Mouse (Mus musculus) bone marrow macrophage, adult 2 months (primary cell): ENCODE measurements around the gene Adgrg2.

Experiments used
- CTCF ChIP-seq: IDR thresholded peaks from 2 replicates; pipeline ENCODE4 v1.5.1; 2012; ENCODE audit warnings: low read depth, mild to moderate bottlenecking, low read length, moderate library complexity
- POLR2A ChIP-seq: IDR thresholded peaks from 2 replicates; pipeline ENCODE4 v1.6.1; 2012; ENCODE audit warnings: mild to moderate bottlenecking, low read depth, low read length, borderline replicate concordance

DNA sequence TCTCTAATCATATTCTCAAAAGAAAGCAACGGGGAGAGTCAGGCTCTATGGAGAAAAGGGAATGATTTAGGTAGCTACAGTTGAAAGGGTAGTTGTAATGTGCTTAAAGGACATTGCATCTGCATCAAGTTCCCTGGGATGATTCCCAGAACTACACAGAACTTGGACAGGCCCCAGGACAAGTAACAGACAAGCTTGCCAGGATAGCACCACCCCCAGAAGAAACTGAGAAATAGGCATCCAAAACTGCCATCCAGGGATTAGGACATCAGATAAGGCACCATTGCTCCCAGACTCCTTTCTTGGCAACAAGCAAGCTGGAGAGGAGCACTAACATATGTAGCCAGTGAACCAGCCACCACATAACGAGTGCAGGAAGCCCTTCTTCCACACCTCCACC is 152.3 kb downstream of the Adgrg2 start:
- TF ChIP-seq POLR2A: no peak
- TF ChIP-seq CTCF: no peak
